Mouse (Mus musculus): Measurements from ENCODE around the gene Rprd1b.

Rprd1b gene

GRCm38 (mm10) chr2:158090096-158090495, 61.8 kb downstream of the Rprd1b start:
- no peak for DNase-seq

DNA sequence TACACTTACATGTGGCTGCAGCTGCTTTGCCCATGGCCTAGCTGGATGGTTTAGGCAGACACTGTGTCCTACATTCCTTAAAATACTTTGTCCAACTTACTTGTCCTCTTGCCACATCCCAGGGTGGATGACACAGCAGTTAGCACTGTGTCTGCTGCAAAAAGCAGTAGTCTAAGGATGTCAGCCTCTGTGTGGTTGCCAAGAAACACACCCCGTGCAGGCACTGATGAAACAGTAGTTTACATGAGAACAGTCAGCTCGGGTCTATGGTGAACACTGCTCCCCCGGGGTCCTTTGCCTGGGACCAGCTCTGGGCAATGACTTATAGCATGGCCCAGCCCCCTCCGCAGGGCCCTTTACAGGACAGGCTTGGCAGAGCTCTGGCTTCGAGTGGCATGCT, 65.0 kb downstream of the Rprd1b start:
- DNase-seq = no peak

- no peak for DNase-seq
These were observed 66.0 kb downstream of the Rprd1b start for GRCm38 (mm10) chr2:158094300-158094699.

DNA sequence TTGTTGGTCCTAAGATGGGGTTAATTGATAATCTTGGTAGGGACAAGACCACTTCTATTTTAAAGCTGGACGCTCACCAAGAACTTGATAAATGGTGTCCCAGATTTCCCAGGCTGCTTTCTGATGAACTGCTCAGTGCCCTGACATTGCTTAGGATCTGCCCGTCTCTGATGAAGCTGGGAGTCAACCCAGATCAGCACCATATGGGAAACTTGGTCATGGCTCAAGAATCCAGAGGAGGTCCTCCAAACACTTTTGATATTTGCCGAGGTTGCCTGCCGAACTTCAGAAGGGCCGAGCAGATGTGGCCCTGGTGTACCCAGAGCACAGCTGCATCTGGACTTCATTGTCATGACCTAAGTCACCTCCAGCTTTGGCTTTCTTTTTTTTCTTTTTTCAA, 66.5 kb downstream of the Rprd1b start:
- DNase-seq = no peak

GRCm38 (mm10) chr2:158097071-158097470, 68.8 kb downstream of the Rprd1b start:
- DNase-seq = no peak

DNA sequence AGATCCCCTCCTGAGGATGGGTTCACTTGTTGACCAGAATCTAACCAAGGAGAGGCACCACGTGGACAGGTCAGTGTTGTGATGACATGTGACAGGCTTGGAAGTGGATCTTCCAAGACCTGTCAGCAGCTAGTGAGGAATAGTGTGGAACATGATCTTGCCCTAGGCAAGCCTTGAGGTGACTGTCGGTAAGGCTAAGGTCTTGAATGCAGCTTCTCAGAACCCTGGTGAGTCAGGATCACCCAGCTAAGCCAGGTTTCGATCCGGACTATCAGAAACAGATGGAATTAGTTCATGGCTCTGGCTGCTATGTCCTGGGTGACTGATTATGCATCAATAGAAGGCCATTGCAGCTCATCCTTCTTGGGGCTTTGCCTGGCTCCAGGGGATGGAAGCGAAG, 70.4 kb downstream of the Rprd1b start:
- DNase-seq = no peak

DNA sequence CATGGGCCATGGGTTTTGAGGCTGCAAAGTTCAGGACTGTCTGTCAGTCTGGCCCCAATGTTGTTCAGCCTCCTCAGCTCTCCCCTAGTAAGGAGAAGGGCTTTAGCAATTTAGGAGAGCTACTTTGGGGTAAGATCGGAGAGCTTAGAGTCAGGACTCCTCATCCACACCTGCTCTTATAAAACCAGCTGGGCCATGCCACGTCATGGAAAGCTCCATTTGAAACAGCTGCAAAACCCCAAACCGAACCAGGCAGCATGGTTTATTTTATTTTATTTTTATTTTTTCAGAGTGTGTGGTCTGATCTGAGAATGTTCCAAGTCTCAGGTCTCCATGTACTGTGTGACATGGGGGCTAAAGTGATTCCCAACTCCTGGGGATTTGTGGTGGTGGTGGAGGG, 71.2 kb downstream of the Rprd1b start:
- DNase-seq = no peak

DNA sequence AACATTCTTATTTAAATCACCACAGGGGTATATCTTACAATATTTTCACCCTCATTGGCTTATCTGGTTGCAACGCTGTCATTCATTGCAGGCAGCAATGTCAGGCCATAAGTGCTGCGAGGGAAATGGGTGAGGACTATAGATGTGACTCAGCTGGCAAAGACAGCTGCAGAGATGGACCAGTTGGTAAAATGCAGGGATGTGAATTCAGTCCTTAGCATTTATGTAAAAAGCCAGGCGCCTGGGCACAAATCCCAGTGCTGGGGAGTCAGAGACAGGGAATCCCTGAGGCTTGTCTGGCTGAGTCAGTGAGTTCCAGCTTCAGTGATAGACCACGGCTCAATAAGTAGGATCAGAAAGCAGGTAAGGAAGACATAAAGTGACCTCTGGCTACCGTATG, 73.5 kb downstream of the Rprd1b start:
- no peak for DNase-seq

DNA sequence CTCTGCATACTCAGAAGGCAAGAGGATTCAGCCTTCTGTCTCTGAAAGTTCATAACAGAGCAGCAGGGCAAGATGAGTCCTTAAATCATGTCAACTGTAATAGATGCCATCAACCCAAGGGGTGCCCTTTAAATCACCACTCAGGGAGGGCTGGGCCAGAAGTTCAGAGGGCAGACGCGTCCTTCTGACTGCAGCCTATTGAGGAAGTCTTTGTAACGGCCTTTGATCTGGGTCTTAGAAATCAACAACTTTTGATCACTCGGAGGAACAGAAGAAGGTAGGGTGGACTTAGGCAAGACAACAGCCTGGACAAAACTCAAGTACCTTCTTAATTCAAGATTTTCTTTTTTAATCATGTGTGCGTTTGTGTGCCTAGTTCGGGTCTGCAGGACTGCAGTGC, 76.7 kb downstream of the Rprd1b start:
- peak; percentile 43 to 65 for DNase-seq

- no peak for DNase-seq
These were observed 77.3 kb downstream of the Rprd1b start for GRCm38 (mm10) chr2:158105605-158106004.

GRCm38 (mm10) chr2:158106947-158107587, 78.8 kb downstream of the Rprd1b start:
- DNase-seq = peak; percentile 53 to 76

DNA sequence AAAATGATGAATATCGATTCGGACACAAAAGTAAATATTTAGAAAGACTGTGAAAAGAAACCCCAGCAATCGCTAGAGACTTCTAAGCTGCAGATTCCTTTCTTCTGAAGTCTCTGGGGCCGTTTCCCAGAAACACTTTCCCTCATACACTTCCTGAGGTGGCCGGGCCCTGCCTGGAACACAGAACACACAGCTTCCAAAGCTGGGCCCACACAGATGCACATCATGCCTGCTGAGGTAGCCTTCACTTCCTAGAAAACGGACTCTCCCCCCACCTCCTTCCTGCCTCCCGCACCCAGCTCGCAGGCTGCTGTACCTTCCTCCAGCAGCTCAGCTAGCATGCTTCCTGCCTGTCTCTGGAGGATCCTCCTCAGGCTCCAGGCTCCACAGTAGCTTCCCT, 81.2 kb downstream of the Rprd1b start:
- no peak for DNase-seq

- peak; percentile 95 for DNase-seq
These were observed 85.4 kb downstream of the Rprd1b start for GRCm38 (mm10) chr2:158113591-158114257.

DNA sequence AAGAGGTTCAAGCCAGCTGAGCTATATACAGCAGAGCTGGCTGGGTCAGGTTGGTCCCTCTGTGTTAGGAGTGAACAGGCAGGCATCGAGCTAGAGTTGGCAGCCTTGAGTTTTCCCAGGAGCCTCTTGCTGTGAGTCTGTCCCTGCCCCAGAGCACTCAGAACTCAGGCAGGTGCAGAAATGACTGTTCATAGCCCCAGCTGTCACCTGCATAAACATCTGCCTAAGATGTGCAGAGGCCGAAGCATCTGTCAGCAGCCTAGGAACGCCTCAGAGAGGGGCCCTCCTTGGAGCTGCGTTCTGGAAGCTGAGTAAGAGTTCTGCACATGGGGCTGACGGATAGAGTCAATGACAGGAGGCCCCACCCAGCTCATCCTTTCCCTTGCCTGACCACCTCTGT, 86.6 kb downstream of the Rprd1b start:
- no peak for DNase-seq

DNA sequence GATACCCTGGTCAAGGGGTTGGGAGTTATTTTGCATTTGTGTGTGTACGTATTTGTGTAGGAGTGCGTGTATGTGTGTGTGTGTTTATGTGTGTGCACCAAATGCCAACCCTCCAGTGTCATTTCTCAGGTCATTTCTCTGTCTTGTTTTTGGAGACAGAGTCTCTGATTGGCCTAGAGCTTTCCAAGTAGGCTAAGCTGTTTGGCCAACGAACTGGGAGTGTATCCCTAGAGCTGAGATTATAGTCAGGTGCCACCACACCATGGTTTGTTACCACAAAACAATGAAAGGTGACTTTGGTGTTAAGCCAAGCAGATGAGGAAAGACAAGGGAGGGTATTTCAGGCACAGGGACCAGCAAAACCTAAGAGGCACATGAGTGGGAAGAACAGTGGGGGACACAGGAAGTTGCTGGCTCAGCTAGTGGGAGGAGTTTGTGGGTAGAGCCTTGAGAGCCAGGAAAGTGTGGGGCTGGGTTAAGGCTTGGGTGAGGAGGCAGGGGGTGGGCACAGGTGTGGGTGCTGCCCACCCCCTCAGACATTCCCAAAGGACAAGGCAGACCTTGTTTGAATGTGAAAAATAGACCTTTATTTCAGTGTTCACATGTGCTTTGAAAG, 87.6 kb downstream of the Rprd1b start:
- DNase-seq = no peak

GRCm38 (mm10) chr2:158116653-158117052, 88.4 kb downstream of the Rprd1b start:
- DNase-seq = no peak

DNA sequence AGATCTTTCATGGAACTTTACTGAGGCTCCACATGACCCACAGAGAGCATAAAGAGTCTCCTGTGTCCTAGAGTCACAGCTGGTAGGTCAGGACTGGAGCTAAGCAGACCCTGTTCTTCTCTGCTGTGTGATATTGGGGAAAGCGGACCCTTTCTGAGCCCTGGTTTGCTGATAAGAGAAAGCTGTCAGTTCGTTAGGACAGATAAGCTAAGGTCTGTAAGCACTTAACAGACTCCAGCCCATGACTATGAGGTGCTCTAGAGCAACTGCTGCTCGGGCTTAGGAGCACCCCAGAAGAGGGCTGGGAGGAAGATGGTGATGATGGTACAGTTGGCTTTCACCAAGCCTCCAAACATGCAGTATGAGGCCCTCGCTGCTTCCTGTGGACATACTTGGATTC, 90.8 kb downstream of the Rprd1b start:
- DNase-seq = no peak

DNA sequence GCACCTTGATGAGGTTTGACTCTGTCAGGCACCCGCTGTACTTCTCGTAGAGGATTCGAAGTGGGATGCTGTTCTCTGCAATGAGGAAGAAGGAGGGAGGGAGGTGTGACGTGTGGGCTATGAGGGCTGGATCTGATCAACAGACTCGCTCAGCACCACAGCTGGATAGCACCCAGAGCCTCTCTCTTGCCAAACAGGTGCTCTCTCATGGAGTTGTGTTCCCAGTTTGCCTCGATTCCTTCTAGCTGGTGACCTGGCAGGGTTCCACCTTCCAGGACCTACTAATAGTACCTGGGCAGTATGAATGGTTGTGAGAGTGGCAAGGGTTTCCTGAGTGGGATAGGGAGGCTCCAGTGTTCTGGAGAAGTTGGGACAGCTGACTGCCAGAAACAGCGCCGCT, 91.9 kb downstream of the Rprd1b start:
- DNase-seq = no peak

GRCm38 (mm10) chr2:158120868-158121267, 92.6 kb downstream of the Rprd1b start:
- no peak for DNase-seq

- peak; percentile 83 to 86 for DNase-seq
These were observed 93.5 kb downstream of the Rprd1b start for GRCm38 (mm10) chr2:158121645-158122326.

DNA sequence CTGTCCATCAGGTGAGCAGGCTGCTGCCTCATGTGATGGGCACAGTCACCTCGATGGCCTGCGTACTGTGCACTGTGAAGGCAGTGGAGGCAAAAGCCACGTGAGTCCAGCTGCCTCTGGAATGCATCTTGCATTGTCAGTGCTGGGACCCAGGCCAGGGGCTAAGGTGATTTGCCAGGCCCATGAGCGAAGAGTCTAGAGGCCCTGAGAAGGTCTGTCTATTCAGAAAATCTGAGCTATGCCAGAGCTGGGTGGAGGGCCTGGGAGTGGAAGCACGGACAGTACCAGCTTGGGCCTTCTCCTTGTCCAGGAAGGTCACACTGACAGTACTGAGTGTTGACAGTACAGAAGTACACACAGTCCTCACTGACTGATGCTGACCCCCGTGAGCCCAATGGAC, 94.5 kb downstream of the Rprd1b start:
- peak; percentile 83 for DNase-seq

DNA sequence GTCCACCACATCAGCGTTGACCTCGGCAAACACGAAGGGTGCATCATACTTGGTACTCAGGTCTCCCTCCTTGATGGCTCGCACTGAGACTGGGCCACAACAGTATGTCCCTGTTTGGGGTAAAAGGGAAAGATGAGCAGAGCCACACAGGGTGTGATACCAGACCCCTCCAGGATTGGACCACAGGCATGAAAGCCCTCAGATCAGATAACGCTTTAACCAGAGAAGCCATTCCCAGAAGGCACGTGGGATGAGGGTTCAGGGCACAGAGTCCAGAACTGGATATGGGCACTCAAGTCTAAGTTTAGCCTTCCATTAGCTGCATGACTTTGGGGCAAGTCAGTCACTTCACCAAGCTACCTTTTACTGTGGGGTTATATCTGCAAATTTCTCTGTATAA, 98.9 kb downstream of the Rprd1b start:
- no peak for DNase-seq

DNA sequence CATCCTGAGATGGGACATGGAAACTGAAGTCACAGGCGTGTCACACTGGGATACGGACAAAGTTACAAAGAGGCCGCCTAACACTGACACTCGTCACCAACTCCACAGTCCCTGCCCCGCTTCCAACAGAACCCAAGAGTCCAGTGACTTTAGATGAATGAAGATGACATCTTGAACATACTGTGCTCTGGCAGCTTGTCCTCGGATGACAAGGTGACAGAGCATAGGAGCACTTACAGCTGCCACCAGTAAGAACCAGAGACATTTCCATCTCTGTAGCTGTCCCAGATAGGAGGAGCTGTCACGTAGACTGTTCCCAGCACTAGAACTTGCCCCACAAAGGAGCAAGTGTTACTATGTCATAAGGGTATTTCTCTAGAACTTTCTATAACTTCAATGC, 99.6 kb downstream of the Rprd1b start:
- no peak for DNase-seq

All from kidney, adult 8-10 months (tissue).